Mouse (Mus musculus) limb, embryonic 14.5 days (tissue): Measurements from ENCODE around the gene Rnase2b. TPM values are rescaled to one million over a fixed set of nuclear protein-coding genes. Genes with fewer than 3 reads are reported as not detected.

Experiments used
- ATAC-seq: fragments of 200-750 bp; cut with Nextera tagmentation; 2 replicates; pipeline ENCODE4 v1.8.0; 2017; ENCODE audit warnings: low read depth, moderate number of reproducible peaks, moderate TSS enrichment; ENCODE audit not compliant: low FRiP score
- DNase-seq: peaks from one replicate; pipeline ENCODE4 v3.0.0-alpha.2; 2015; ENCODE audit warnings: low spot score
- H3K27ac ChIP-seq: fragments of 300-500 bp; sonication (generic); replicated peaks from 2 replicates; pipeline ENCODE4 v1.5.1; 2014; ENCODE audit warnings: low read depth, mild to moderate bottlenecking, low read length, moderate library complexity, mixed read lengths
- H3K27me3 ChIP-seq: fragments of 300-500 bp; sonication (generic); 2 replicates; pipeline ENCODE4 v1.6.1; 2014; ENCODE audit warnings: low read length, mixed read lengths; ENCODE audit not compliant: control insufficient read depth, insufficient read depth
- H3K36me3 ChIP-seq: fragments of 300-500 bp; sonication (generic); 2 replicates; pipeline ENCODE4 v1.6.1; 2014; ENCODE audit warnings: mild to moderate bottlenecking, low read length, moderate library complexity, mixed read lengths; ENCODE audit not compliant: control insufficient read depth, insufficient read depth
- H3K4me1 ChIP-seq: fragments of 300-500 bp; sonication (generic); 2 replicates; pipeline ENCODE4 v1.6.1; 2014; ENCODE audit warnings: antibody characterized with exemption, low read length, mixed read lengths; ENCODE audit not compliant: control insufficient read depth, insufficient read depth
- H3K4me2 ChIP-seq: fragments of 300-500 bp; sonication (generic); replicated peaks from 2 replicates; pipeline ENCODE4 v1.6.1; 2014; ENCODE audit warnings: low read depth, mild to moderate bottlenecking, low read length, moderate library complexity; ENCODE audit not compliant: severe bottlenecking
- H3K4me3 ChIP-seq: fragments of 300-500 bp; sonication (generic); replicated peaks from 2 replicates; pipeline ENCODE4 v1.5.1; 2014; ENCODE audit warnings: low read length
- H3K9ac ChIP-seq: fragments of 300-500 bp; sonication (generic); 2 replicates; pipeline ENCODE4 v1.6.1; 2014; ENCODE audit warnings: mild to moderate bottlenecking, low read depth, low read length, moderate library complexity; ENCODE audit not compliant: severe bottlenecking
- H3K9me3 ChIP-seq: fragments of 300-500 bp; sonication (generic); 2 replicates; pipeline ENCODE4 v1.6.1; 2016; ENCODE audit warnings: low read length; ENCODE audit not compliant: control insufficient read depth
- POLR2A ChIP-seq: fragments of 200-500 bp; IDR thresholded peaks from 2 replicates; pipeline ENCODE4 v1.8.0; 2012; ENCODE audit warnings: inconsistent platforms, mild to moderate bottlenecking, moderate library complexity, borderline replicate concordance; ENCODE audit not compliant: insufficient read depth, insufficient read length; ENCODE audit errors: extremely low read depth
- WGBS: fragments of 180-500 bp; shearing (Covaris S2); extraction: QIAGEN DNeasy Blood & Tissue Kit; methylation state at CpG from one replicate; pipeline ENCODE4 v1.1.7; 2014; 5-methylcytosine and 5-hydroxymethylcytosine counted together
- polyA plus RNA-seq, 2 experiments: library from polyadenylated mRNA; depleted of rRNA in 1 of 2; stranded (reverse) in 1 of 2; unstranded in 1 of 2; fragments of >200 nt; fragmentation: Nextera tagmentation in 1 of 2; extraction: Ambion mirVana in 1 of 2; gene quantifications; 2 replicates each; pipeline versions ENCODE4 v1.2.1 to v1.2.3; 2012 to 2014

Rnase2b gene
- polyA plus RNA-seq, 2 experiments, result not detected

DNA sequence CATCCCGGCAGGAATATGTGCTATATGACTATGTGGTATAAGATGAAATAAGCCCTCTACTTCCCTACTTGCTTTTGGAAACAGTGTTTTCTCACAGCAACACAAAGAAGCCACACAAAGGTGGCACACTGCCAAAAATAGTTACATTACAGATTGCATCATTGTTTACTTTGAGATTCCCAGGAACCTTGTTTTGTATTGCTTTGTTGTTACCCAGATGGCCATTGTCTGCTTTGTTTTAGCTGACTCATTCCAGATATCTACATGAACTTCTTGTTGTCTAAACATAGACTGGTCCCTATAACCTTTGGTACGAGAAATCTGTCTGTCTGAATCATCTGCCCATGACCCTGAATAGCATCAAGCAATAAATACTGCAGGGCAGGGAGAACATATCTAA, 21.7 kb upstream of the Rnase2b start:
- DNase-seq, result no peak
- no peak for TF ChIP-seq POLR2A
- Histone ChIP-seq H3K27me3 (no peaks in the 10 kb centered on the region), H3K4me1 (no peaks in the 10 kb centered on the region), H3K9ac (no peak overlapping the region), H3K27ac (no peak overlapping the region), H3K36me3 (no peaks in the 10 kb centered on the region), H3K4me2 (no peak overlapping the region), H3K9me3 (no peaks in the 10 kb centered on the region), H3K4me3 (no peak overlapping the region)
- ATAC-seq, result no peak
- WGBS, result 89% methylated on average over 2 of the region's 2 CpGs

- ATAC-seq (no peak), DNase-seq (no peak)
- H3K9ac ChIP-seq, result no peak overlapping the region
- TF ChIP-seq POLR2A, result no peak
- no peaks in the 10 kb centered on the region for H3K36me3 ChIP-seq
- H3K4me1 ChIP-seq, result no peaks in the 10 kb centered on the region
- no peak overlapping the region for H3K4me2 ChIP-seq
- no peak overlapping the region for H3K4me3 ChIP-seq
- H3K9me3 ChIP-seq, result no peaks in the 10 kb centered on the region
- WGBS, result 85% methylated on average over 4 of the region's 4 CpGs
- H3K27me3 ChIP-seq, result no peaks in the 10 kb centered on the region
- H3K27ac ChIP-seq, result no peak overlapping the region
Observed at GRCm38 (mm10) chr14:51142119-51142518, 19.9 kb upstream of the Rnase2b start.

DNA sequence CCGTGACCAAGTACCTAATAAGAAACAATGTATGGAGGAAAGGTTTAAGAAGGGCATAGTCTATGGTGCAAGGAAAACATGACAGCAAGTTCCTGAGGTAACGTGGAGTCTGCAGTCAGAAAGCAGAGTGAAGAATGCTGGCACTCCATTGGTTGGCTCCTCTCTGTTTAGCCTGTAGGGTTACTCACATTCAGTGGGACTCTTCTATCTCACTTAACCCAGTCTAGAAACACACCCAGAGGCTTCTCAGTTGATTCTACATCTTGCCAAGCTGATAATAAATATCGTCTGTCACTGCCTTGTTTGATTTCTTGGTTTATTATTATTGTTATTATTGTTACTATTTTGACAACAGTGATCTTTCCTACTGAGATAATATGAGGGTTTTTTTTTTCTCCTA, 19.5 kb upstream of the Rnase2b start:
- ATAC-seq (no peak), DNase-seq (no peak)
- Histone ChIP-seq H3K9me3 (no peaks in the 10 kb centered on the region), H3K4me1 (no peaks in the 10 kb centered on the region), H3K4me2 (no peak overlapping the region), H3K36me3 (no peaks in the 10 kb centered on the region), H3K27ac (no peak overlapping the region), H3K27me3 (no peaks in the 10 kb centered on the region), H3K9ac (no peak overlapping the region), H3K4me3 (no peak overlapping the region)
- no peak for TF ChIP-seq POLR2A
- WGBS, result 82% methylated on average over 3 of the region's 3 CpGs

GRCm38 (mm10) chr14:51143287-51143686, 18.8 kb upstream of the Rnase2b start:
- TF ChIP-seq POLR2A, result no peak
- no peak overlapping the region for H3K4me2 ChIP-seq
- no peaks in the 10 kb centered on the region for H3K27me3 ChIP-seq
- H3K9me3 ChIP-seq, result no peaks in the 10 kb centered on the region
- no peaks in the 10 kb centered on the region for H3K36me3 ChIP-seq
- ATAC-seq, result no peak
- H3K4me1 ChIP-seq, result no peaks in the 10 kb centered on the region
- H3K9ac ChIP-seq, result no peak overlapping the region
- no peak overlapping the region for H3K4me3 ChIP-seq
- H3K27ac ChIP-seq, result no peak overlapping the region
- 70% methylated on average over 4 of the region's 4 CpGs for WGBS
- DNase-seq, result no peak

GRCm38 (mm10) chr14:51143937-51144336, 18.1 kb upstream of the Rnase2b start:
- H3K4me2 ChIP-seq, result no peak overlapping the region
- no peaks in the 10 kb centered on the region for H3K4me1 ChIP-seq
- no peaks in the 10 kb centered on the region for H3K9me3 ChIP-seq
- H3K27me3 ChIP-seq, result no peaks in the 10 kb centered on the region
- no peak for DNase-seq
- ATAC-seq, result no peak
- no peak overlapping the region for H3K9ac ChIP-seq
- H3K36me3 ChIP-seq, result no peaks in the 10 kb centered on the region
- WGBS, result 64% methylated on average over 2 of the region's 2 CpGs
- no peak overlapping the region for H3K27ac ChIP-seq
- no peak overlapping the region for H3K4me3 ChIP-seq
- no peak for TF ChIP-seq POLR2A

GRCm38 (mm10) chr14:51144451-51144850, 17.6 kb upstream of the Rnase2b start:
- no peak for TF ChIP-seq POLR2A
- no peaks in the 10 kb centered on the region for H3K9me3 ChIP-seq
- DNase-seq (no peak), ATAC-seq (no peak)
- H3K4me2 ChIP-seq, result no peak overlapping the region
- no peaks in the 10 kb centered on the region for H3K4me1 ChIP-seq
- H3K27ac ChIP-seq, result no peak overlapping the region
- no peak overlapping the region for H3K4me3 ChIP-seq
- no peaks in the 10 kb centered on the region for H3K36me3 ChIP-seq
- 90% methylated on average over 4 of the region's 4 CpGs for WGBS
- H3K9ac ChIP-seq, result no peak overlapping the region
- H3K27me3 ChIP-seq, result no peaks in the 10 kb centered on the region
